8 mouse cellular contexts compared by ENCODE assay signal in the genomic region with DNA sequence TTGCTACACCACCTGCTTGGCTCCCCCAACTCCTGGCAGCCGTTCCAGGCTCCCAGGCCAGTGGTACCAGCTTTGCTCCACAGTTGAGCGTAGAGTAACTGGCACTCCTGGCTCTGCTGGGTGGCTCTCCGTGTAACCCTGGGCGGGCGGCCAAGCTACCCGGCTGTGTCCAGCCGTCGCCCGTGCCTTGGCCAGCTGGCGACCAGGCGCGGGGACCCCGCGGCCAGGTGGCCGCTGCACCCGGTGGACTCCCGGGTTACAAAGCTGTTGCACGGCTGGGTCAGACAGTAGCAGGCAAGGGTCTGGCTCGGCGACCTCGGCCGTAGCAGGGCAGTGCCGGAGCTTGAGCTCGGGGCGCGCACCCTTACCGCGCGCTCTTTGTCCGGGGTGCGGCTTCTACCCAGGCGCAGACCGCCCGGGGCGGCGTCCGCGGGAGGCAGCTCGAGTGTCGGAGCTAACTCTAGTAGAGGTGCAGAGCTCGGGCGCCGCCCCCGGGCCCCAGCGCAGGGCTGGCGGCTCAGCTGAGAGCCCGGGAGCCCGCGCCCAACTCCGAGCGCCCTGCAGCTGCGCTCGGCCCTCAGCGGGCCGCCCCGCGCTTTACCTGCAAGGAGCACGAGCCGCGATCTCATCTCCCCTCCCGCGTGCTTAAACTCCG. TPM values are rescaled to one million over a fixed set of nuclear protein-coding genes. Genes with fewer than 3 reads are reported as not detected.
DNase-seq lines count a peak whose midpoint lies in the region; ATAC-seq and TF ChIP-seq lines count a peak whose summit lies in the region.

No protein-coding gene starts in this region.

- H3K27ac ChIP-seq in embryonic facial prominence, embryonic 12.5 days = peak overlapping the region; percentile 96
- H3K27ac ChIP-seq in intestine, postnatal 0 days (ENCODE audit: low read depth, low read length) = peak overlapping the region; percentile 85
- H3K27ac ChIP-seq in limb, embryonic 11.5 days (replicated peaks; ENCODE audit: low read depth, low read length) = peak overlapping the region; percentile 83
- peak overlapping the region; percentile 91 for H3K27ac ChIP-seq in midbrain, embryonic 14.5 days (replicated peaks; ENCODE audit: low read depth, low read length)

- peak; percentile 43 for DNase-seq in CD4-positive, CD25-positive, alpha-beta regulatory T cell, adult 2 months (ENCODE audit: low read depth, low spot score)
- peak; percentile 62 for DNase-seq in adrenal gland, adult 8-10 months
- DNase-seq in heart, adult 11 months = peak; percentile 98
- DNase-seq in limb, embryonic 11.5 days (ENCODE audit: low spot score) = no peak
- peak; percentile 75 for DNase-seq in midbrain, embryonic 14.5 days
- peak; percentile 69 to 79 for DNase-seq in spleen, postnatal 10 days (ENCODE audit: low spot score in 2 of 2)

- 0 out of 2 replicates have a peak, but pooled peaks cover under 1% of the 10 kb centered on the region for H3K36me3 ChIP-seq in embryonic facial prominence, embryonic 12.5 days
- H3K36me3 ChIP-seq in intestine, postnatal 0 days (ENCODE audit: control insufficient read depth, insufficient read depth) = no peaks in the 10 kb centered on the region
- no peaks in the 10 kb centered on the region for H3K36me3 ChIP-seq in limb, embryonic 11.5 days (ENCODE audit: control insufficient read depth, insufficient read depth, low read length)
- H3K36me3 ChIP-seq in midbrain, embryonic 14.5 days (ENCODE audit: control insufficient read depth, insufficient read depth, low read length) = 0 out of 2 replicates have a peak, but pooled peaks cover 1% of the 10 kb centered on the region

- TF ChIP-seq CTCF in intestine, postnatal 0 days (IDR thresholded peaks at IDR 0.05; ENCODE audit: low read depth) = no peak

- ATAC-seq in embryonic facial prominence, embryonic 12.5 days (ENCODE audit: insufficient number of reproducible peaks, insufficient read depth, low FRiP score, low TSS enrichment) = peak; percentile 87
- ATAC-seq in intestine, postnatal 0 days = peak; percentile 94
- no peak; the same call in 1 of the 2 replicates for ATAC-seq in limb, embryonic 11.5 days (ENCODE audit: insufficient number of reproducible peaks, low FRiP score, low TSS enrichment, low read depth)
- ATAC-seq in midbrain, embryonic 14.5 days (ENCODE audit: low FRiP score, low TSS enrichment) = peak; percentile 44

- H3K4me2 ChIP-seq in embryonic facial prominence, embryonic 12.5 days (replicated peaks) = peak overlapping the region; percentile 81
- peak overlapping the region; percentile 97 for H3K4me2 ChIP-seq in intestine, postnatal 0 days (replicated peaks; ENCODE audit: low read depth)
- H3K4me2 ChIP-seq in limb, embryonic 11.5 days (ENCODE audit: low read depth, severe bottlenecking) = peak overlapping the region; percentile 87
- H3K4me2 ChIP-seq in midbrain, embryonic 14.5 days (ENCODE audit: low read length) = peak overlapping the region; percentile 81

- no peaks in the 10 kb centered on the region for H3K9me3 ChIP-seq in embryonic facial prominence, embryonic 12.5 days
- no peaks in the 10 kb centered on the region for H3K9me3 ChIP-seq in intestine, postnatal 0 days (ENCODE audit: control insufficient read depth)
- H3K9me3 ChIP-seq in limb, embryonic 11.5 days (ENCODE audit: control insufficient read depth, low read length) = no peaks in the 10 kb centered on the region
- no peaks in the 10 kb centered on the region for H3K9me3 ChIP-seq in midbrain, embryonic 14.5 days (ENCODE audit: control insufficient read depth, low read length)

- no peaks in the 10 kb centered on the region for H3K27me3 ChIP-seq in embryonic facial prominence, embryonic 12.5 days
- no peaks in the 10 kb centered on the region for H3K27me3 ChIP-seq in intestine, postnatal 0 days (replicated peaks; ENCODE audit: control insufficient read depth, insufficient read depth, low read length)
- H3K27me3 ChIP-seq in limb, embryonic 11.5 days (ENCODE audit: control insufficient read depth, insufficient read depth, low read length) = no peaks in the 10 kb centered on the region
- no peaks in the 10 kb centered on the region for H3K27me3 ChIP-seq in midbrain, embryonic 14.5 days (ENCODE audit: control insufficient read depth, insufficient read depth, low read length)

- peak overlapping the region; percentile 88 for H3K9ac ChIP-seq in embryonic facial prominence, embryonic 12.5 days
- H3K9ac ChIP-seq in intestine, postnatal 0 days (ENCODE audit: low read depth, low read length) = peak overlapping the region; percentile 69
- peak overlapping the region; percentile 93 for H3K9ac ChIP-seq in limb, embryonic 11.5 days (ENCODE audit: low read length)
- peak overlapping the region; percentile 92 for H3K9ac ChIP-seq in midbrain, embryonic 14.5 days (replicated peaks; ENCODE audit: low read length)

- peaks cover 21% of the 10 kb centered on the region for H3K4me1 ChIP-seq in embryonic facial prominence, embryonic 12.5 days
- H3K4me1 ChIP-seq in intestine, postnatal 0 days (replicated peaks; ENCODE audit: control insufficient read depth, insufficient read depth, low read length) = 0 out of 2 replicates have a peak, but pooled peaks cover 4% of the 10 kb centered on the region
- peaks cover 6% of the 10 kb centered on the region; the same call in 1 of the 2 replicates for H3K4me1 ChIP-seq in limb, embryonic 11.5 days (ENCODE audit: control insufficient read depth, insufficient read depth, low read length)
- H3K4me1 ChIP-seq in midbrain, embryonic 14.5 days (ENCODE audit: control insufficient read depth, insufficient read depth, low read length) = peaks cover 18% of the 10 kb centered on the region

- H3K4me3 ChIP-seq in embryonic facial prominence, embryonic 12.5 days = peak overlapping the region; percentile 81
- H3K4me3 ChIP-seq in intestine, postnatal 0 days (ENCODE audit: low read depth, low read length) = peak overlapping the region; percentile 75
- H3K4me3 ChIP-seq in limb, embryonic 11.5 days (ENCODE audit: low read depth, low read length) = peak overlapping the region; percentile 89
- peak overlapping the region; percentile 83 for H3K4me3 ChIP-seq in midbrain, embryonic 14.5 days (replicated peaks; ENCODE audit: low read depth, low read length)

- WGBS in embryonic facial prominence, embryonic 12.5 days = under 1% methylated on average over 54 of the region's 63 CpGs
- under 1% methylated on average over 60 of the region's 63 CpGs for WGBS in intestine, postnatal 0 days
- under 1% methylated on average over 46 of the region's 63 CpGs for WGBS in limb, embryonic 11.5 days
- WGBS in midbrain, embryonic 14.5 days = 0% methylated on average over 62 of the region's 63 CpGs

RNA-seq across cellular contexts. Expression of gene Tmtc4, which starts 1.1 kb away (rescaled TPM):
- 10 to 100 TPM; 16.6 to 24.2 (median 18.6) TPM for total RNA-seq in adrenal gland, adult 8-10 months (2022)
- 38.6 and 43.5 TPM in 2 replicates for polyA plus RNA-seq in embryonic facial prominence, embryonic 12.5 days (2016; fragmentation: Nextera tagmentation; extraction: Ambion mirVana)
- polyA plus RNA-seq in intestine, postnatal 0 days (2015; fragmentation: Nextera tagmentation; extraction: Ambion mirVana) = 7.4 and 7.8 TPM in 2 replicates
- 31.7 and 36.3 TPM in 2 replicates for polyA plus RNA-seq in limb, embryonic 11.5 days (2014; fragmentation: Nextera tagmentation; extraction: Ambion mirVana)
- polyA plus RNA-seq in midbrain, embryonic 14.5 days (2014; fragmentation: Nextera tagmentation; extraction: Ambion mirVana) = 45.7 and 61.8 TPM in 2 replicates
